Mouse (Mus musculus) neural tube, embryonic 14.5 days (tissue): Measurements from ENCODE around the gene Lrp4. TPM values are rescaled to one million over a fixed set of nuclear protein-coding genes. Genes with fewer than 3 reads are reported as not detected.

Experiments
- ATAC-seq: fragments of 200-750 bp; cut with Nextera tagmentation; 2 replicates; pipeline ENCODE4 v1.8.0; 2017; ENCODE audit warnings: low read depth, mild to moderate bottlenecking, moderate TSS enrichment, moderate library complexity
- H3K27ac ChIP-seq: fragments of 300-500 bp; sonication (generic); 2 replicates; pipeline ENCODE4 v1.5.1; 2014; ENCODE audit warnings: low read depth, mild to moderate bottlenecking, control low read depth, low read length, moderate library complexity, mixed read lengths
- H3K27me3 ChIP-seq: fragments of 300-500 bp; sonication (generic); 2 replicates; pipeline ENCODE4 v1.6.1; 2014; ENCODE audit warnings: low read length; ENCODE audit not compliant: control insufficient read depth, insufficient read depth
- H3K36me3 ChIP-seq: fragments of 300-500 bp; sonication (generic); 2 replicates; pipeline ENCODE4 v1.6.1; 2014; ENCODE audit warnings: low read length, mixed read lengths; ENCODE audit not compliant: control insufficient read depth, insufficient read depth
- H3K4me1 ChIP-seq: fragments of 300-500 bp; sonication (generic); 2 replicates; pipeline ENCODE4 v1.6.1; 2014; ENCODE audit warnings: low read length; ENCODE audit not compliant: control insufficient read depth, insufficient read depth
- H3K4me2 ChIP-seq: fragments of 300-500 bp; sonication (generic); 2 replicates; pipeline ENCODE4 v1.6.1; 2014; ENCODE audit warnings: mild to moderate bottlenecking, low read depth, low read length, control low read depth
- H3K4me3 ChIP-seq: fragments of 300-500 bp; sonication (generic); 2 replicates; pipeline ENCODE4 v1.5.1; 2014; ENCODE audit warnings: low read depth, low read length, control low read depth, mixed read lengths
- H3K9ac ChIP-seq: fragments of 300-500 bp; sonication (generic); replicated peaks from 2 replicates; pipeline ENCODE4 v1.6.1; 2014; ENCODE audit warnings: low read depth, mild to moderate bottlenecking, control low read depth, low read length, mixed read lengths
- H3K9me3 ChIP-seq: fragments of 300-500 bp; sonication (generic); 2 replicates; pipeline ENCODE4 v1.6.1; 2016; ENCODE audit warnings: low read length; ENCODE audit not compliant: control insufficient read depth
- WGBS: fragments of 180-500 bp; shearing (Covaris S2); extraction: QIAGEN DNeasy Blood & Tissue Kit; methylation state at CpG from one replicate; pipeline ENCODE4 v1.1.7; 2014; 5-methylcytosine and 5-hydroxymethylcytosine counted together
- polyA plus RNA-seq: library from polyadenylated mRNA; unstranded; fragments of >200 nt; fragmentation: Nextera tagmentation; extraction: Ambion mirVana; gene quantifications from 2 replicates; pipeline ENCODE4 v1.2.1, GENCODE M21; 2014

Gene Lrp4
- polyA plus RNA-seq, 1 experiment from 2014 or later: 7.2 TPM

DNA sequence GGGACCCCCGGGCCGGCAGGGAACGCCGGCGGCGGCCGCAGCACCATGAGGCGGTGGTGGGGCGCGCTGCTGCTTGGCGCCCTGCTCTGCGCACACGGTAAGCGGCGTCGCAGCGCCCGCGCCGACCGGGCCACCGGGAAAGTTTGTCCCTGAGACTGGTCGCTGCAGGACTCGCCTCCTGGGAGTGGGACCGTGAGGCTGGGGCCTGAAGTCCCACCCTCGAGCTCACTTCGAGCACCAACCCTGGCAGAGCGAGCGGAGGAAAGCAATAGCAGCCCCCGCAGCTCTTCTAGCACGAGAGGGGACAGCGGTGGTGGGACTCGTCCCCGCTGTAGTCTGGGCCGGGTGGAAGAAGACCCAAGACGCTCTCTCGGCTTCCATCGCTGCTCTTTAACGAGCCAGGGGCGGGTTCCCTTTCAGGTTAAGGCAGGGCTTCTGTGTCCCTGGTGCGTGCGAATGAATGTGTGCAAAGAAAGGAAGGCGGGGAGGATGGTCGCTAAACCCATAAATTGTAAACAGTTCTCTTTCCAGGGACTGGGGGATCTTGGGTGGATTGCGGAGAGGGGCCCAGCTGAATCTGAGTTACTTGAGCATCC, 443 bp downstream of the Lrp4 start:
- peak overlapping the region; percentile 69 for H3K9ac ChIP-seq
- peaks cover 15% of the 10 kb centered on the region for H3K4me1 ChIP-seq
- peak overlapping the region; percentile 64 for H3K4me3 ChIP-seq
- peak overlapping the region; percentile 57 for H3K27ac ChIP-seq
- ATAC-seq: peak; percentile 49
- H3K9me3 ChIP-seq: no peaks in the 10 kb centered on the region
- 0 out of 2 replicates have a peak, but pooled peaks cover 4% of the 10 kb centered on the region for H3K27me3 ChIP-seq
- under 1% methylated on average over 45 of the region's 45 CpGs for WGBS
- H3K36me3 ChIP-seq: no peaks in the 10 kb centered on the region
- H3K4me2 ChIP-seq: peak overlapping the region; percentile 97

- Histone ChIP-seq H3K4me3 (peak overlapping the region; percentile 64), H3K4me1 (peaks cover 19% of the 10 kb centered on the region), H3K9ac (peak overlapping the region; percentile 69), H3K27ac (peak overlapping the region; percentile 57), H3K27me3 (0 out of 2 replicates have a peak, but pooled peaks cover 4% of the 10 kb centered on the region), H3K36me3 (no peaks in the 10 kb centered on the region), H3K9me3 (no peaks in the 10 kb centered on the region), H3K4me2 (peak overlapping the region; percentile 97)
- peak; percentile 19; the same call in 1 of the 2 replicates for ATAC-seq
- 0% methylated on average over 21 of the region's 21 CpGs for WGBS
These were observed 951 bp downstream of the Lrp4 start for GRCm38 (mm10) chr2:91458252-91458672.

DNA sequence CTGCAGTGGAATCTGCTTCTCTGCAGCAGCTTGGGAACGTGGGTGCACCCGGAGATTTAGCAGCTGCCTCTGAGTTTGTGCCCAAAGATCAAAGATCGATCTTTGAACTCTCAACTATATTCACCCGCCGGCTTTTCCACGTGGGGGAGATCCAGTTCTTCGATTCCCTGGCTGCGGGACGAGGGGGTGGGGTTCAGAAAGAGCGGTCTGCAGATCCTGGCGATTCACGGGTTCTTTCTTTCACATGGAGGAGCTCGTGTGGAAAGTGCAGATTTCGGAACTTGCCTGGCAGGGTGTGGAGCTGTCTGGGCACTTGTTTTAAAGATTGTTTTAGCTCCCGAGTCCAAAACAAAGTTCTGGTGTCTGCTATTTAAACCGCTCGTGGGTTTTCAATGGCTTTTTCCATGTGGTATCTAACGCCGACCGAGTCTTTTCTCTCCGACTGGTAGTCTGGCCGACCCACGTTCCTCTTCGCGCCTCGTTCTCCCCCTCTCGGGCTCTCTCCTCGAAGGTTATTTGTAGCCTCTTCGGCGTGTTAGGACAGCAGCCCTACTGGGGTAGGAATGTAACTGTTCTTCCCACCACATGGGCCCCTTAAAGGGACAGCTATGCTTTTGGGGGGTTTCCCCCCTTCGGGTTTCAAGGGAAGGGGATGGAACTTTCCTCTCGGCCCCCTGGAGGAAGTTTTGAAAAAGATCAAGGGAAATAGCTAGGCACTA, 1.5 kb downstream of the Lrp4 start:
- peak overlapping the region; percentile 57 for H3K27ac ChIP-seq
- peaks cover 19% of the 10 kb centered on the region for H3K4me1 ChIP-seq
- WGBS: under 1% methylated on average over 32 of the region's 32 CpGs
- no peaks in the 10 kb centered on the region for H3K36me3 ChIP-seq
- peak; percentile 25; the same call in 1 of the 2 replicates for ATAC-seq
- H3K9ac ChIP-seq: peak overlapping the region; percentile 69; the same call in 1 of the 2 replicates
- H3K9me3 ChIP-seq: no peaks in the 10 kb centered on the region
- H3K4me2 ChIP-seq: peak overlapping the region; percentile 97
- 0 out of 2 replicates have a peak, but pooled peaks cover 4% of the 10 kb centered on the region for H3K27me3 ChIP-seq
- peak overlapping the region; percentile 64 for H3K4me3 ChIP-seq

DNA sequence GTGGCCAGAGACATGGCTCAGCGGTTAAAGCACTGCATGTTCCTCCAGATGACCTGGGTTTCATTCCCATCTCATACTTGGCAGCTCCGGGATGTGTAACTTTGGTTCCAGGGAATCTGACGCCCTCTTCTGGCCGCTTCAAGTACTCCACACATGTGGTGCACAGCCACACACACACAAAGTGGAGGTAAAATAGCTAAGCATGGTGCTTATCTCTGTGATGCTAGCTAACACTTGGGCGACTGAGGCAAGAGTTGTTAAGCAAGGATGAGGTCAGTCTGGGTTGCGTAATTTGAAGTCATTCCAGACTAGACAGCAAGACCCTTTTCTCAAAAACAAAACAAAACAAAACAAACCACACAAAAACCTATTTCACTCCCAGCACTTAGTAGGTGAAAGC, 2.8 kb downstream of the Lrp4 start:
- Histone ChIP-seq H3K4me2 (no peak overlapping the region), H3K4me1 (peaks cover 19% of the 10 kb centered on the region), H3K9me3 (no peaks in the 10 kb centered on the region), H3K27me3 (0 out of 2 replicates have a peak, but pooled peaks cover 4% of the 10 kb centered on the region), H3K9ac (no peak overlapping the region), H3K4me3 (no peak overlapping the region), H3K27ac (no peak overlapping the region), H3K36me3 (no peaks in the 10 kb centered on the region)
- no peak for ATAC-seq
- WGBS: 96% methylated on average over 6 of the region's 6 CpGs

GRCm38 (mm10) chr2:91460771-91461170, 3.5 kb downstream of the Lrp4 start:
- Histone ChIP-seq H3K4me1 (peaks cover 19% of the 10 kb centered on the region), H3K27me3 (0 out of 2 replicates have a peak, but pooled peaks cover 4% of the 10 kb centered on the region), H3K36me3 (no peaks in the 10 kb centered on the region), H3K9me3 (no peaks in the 10 kb centered on the region), H3K9ac (no peak overlapping the region), H3K4me2 (no peak overlapping the region), H3K27ac (no peak overlapping the region), H3K4me3 (no peak overlapping the region)
- 58% methylated on average over 7 of the region's 7 CpGs for WGBS
- no peak for ATAC-seq

- 47% methylated on average over 3 of the region's 3 CpGs for WGBS
- 0 out of 2 replicates have a peak, but pooled peaks cover 4% of the 10 kb centered on the region for H3K27me3 ChIP-seq
- H3K36me3 ChIP-seq: no peaks in the 10 kb centered on the region
- H3K9ac ChIP-seq: no peak overlapping the region
- 0 out of 2 replicates have a peak overlapping the region, but pooled peaks have one; percentile 4 for H3K4me2 ChIP-seq
- H3K9me3 ChIP-seq: no peaks in the 10 kb centered on the region
- no peak overlapping the region for H3K27ac ChIP-seq
- no peak for ATAC-seq
- no peak overlapping the region for H3K4me3 ChIP-seq
- H3K4me1 ChIP-seq: peaks cover 19% of the 10 kb centered on the region
These were observed 4.0 kb downstream of the Lrp4 start for GRCm38 (mm10) chr2:91461341-91461740.

DNA sequence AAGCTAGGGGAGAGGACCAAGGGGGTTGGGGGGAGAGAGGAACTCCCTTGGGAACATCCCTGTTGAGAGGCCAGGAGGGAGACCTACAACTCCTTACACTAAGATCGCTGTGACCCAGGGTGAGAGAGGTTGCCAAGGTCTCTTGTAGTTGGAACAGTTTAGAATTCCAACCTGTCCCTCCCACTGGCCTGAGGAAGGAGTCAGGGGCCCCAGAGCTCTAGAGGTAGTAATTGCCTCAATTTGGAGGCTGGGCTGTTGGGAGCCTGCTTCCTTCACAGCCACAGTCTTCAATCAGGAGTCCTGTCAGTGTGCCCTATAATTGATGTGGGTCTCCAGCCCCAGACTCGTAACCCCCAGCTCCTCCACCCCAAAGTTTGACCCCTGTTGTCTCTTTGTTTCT, 4.9 kb downstream of the Lrp4 start:
- Histone ChIP-seq H3K4me1 (peaks cover 19% of the 10 kb centered on the region), H3K27me3 (0 out of 2 replicates have a peak, but pooled peaks cover 4% of the 10 kb centered on the region), H3K4me2 (peak overlapping the region; percentile 33; the same call in 1 of the 2 replicates), H3K9me3 (no peaks in the 10 kb centered on the region), H3K4me3 (no peak overlapping the region), H3K27ac (no peak overlapping the region), H3K9ac (no peak overlapping the region; the same call in 1 of the 2 replicates), H3K36me3 (no peaks in the 10 kb centered on the region)
- no peak for ATAC-seq
- 7% methylated on average over 2 of the region's 2 CpGs for WGBS

- no peaks in the 10 kb centered on the region for H3K9me3 ChIP-seq
- H3K4me1 ChIP-seq: peaks cover 19% of the 10 kb centered on the region
- H3K9ac ChIP-seq: peak overlapping the region; percentile 45
- H3K4me2 ChIP-seq: peak overlapping the region; percentile 33
- H3K27ac ChIP-seq: no peak overlapping the region
- WGBS: 3% methylated on average over 12 of the region's 12 CpGs
- ATAC-seq: peak; percentile 14; the same call in 1 of the 2 replicates
- H3K27me3 ChIP-seq: 0 out of 2 replicates have a peak, but pooled peaks cover 4% of the 10 kb centered on the region
- no peaks in the 10 kb centered on the region for H3K36me3 ChIP-seq
- no peak overlapping the region for H3K4me3 ChIP-seq
These were observed 5.4 kb downstream of the Lrp4 start for GRCm38 (mm10) chr2:91462681-91463080.

DNA sequence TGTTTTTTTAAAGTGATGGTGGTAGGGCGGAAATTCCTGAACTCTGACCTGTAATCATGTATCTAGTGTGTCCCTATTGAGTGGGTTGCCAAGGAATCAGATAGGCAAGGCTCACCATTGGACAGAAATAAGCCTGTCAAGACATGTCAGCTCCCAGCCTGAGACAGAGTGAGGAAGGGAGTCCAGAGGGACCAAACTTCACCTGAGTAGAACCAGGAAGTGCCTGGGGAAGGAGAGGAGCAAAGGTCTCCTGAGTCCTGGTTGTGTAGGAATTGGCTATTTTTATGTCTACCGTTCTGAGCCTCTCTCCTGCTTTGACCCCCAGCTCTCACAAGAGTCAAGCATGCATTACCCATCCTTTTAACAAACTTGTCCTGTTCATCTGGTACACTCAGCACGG, 8.6 kb downstream of the Lrp4 start:
- WGBS: 93% methylated on average over 3 of the region's 3 CpGs
- H3K36me3 ChIP-seq: no peaks in the 10 kb centered on the region

More for the DNA sequence above, 8.6 kb downstream of the Lrp4 start:
- Histone ChIP-seq H3K27ac (no peak overlapping the region), H3K4me1 (peaks cover 14% of the 10 kb centered on the region), H3K27me3 (no peaks in the 10 kb centered on the region), H3K9ac (no peak overlapping the region), H3K9me3 (no peaks in the 10 kb centered on the region), H3K4me3 (no peak overlapping the region), H3K4me2 (no peak overlapping the region)
- no peak for ATAC-seq
